Mouse (Mus musculus): ENCODE data around the gene Gm27021. TPM values are rescaled to one million over a fixed set of nuclear protein-coding genes. Genes with fewer than 3 reads are reported as not detected.

Gm27021 gene
- total and polyA plus RNA-seq, 2 experiments from 2014 or later, result 7.9 to 13.8 TPM

- H3K27ac ChIP-seq (ENCODE audit: low read depth, low read length), result peak overlapping the region; percentile 77
- H3K36me3 ChIP-seq (ENCODE audit: insufficient read depth, low read length), result peaks cover 34% of the 10 kb centered on the region
- H3K4me2 ChIP-seq (ENCODE audit: low read depth, low read length, poor library complexity, severe bottlenecking), result peak overlapping the region; percentile 16; the same call in 1 of the 2 replicates
- H3K9me3 ChIP-seq (ENCODE audit: low read length), result no peaks in the 10 kb centered on the region
- no peaks in the 10 kb centered on the region for H3K27me3 ChIP-seq (ENCODE audit: insufficient read depth, low read length)
- WGBS, result 10% methylated on average over 20 of the region's 20 CpGs
- peak overlapping the region; percentile 19 for H3K9ac ChIP-seq (replicated peaks; ENCODE audit: low read length, poor library complexity, severe bottlenecking)
- H3K4me1 ChIP-seq (ENCODE audit: insufficient read depth, low read length), result peaks cover 33% of the 10 kb centered on the region
- no peak overlapping the region for H3K4me3 ChIP-seq (ENCODE audit: low read depth, low read length)
- peak; percentile 93 for DNase-seq (ENCODE audit: low spot score)
- TF ChIP-seq CTCF (IDR thresholded peaks at IDR 0.05), result peak; percentile 56
- peak; percentile 74 for ATAC-seq (ENCODE audit: low FRiP score)
Observed at GRCm38 (mm10) chr8:120563851-120564837, 103.7 kb downstream of the Gm27021 start.

- H3K27ac ChIP-seq (ENCODE audit: low read depth, low read length), result peak overlapping the region; percentile 77
- no peak for TF ChIP-seq CTCF (IDR thresholded peaks at IDR 0.05)
- H3K4me2 ChIP-seq (ENCODE audit: low read depth, low read length, poor library complexity, severe bottlenecking), result peak overlapping the region; percentile 16; the same call in 1 of the 2 replicates
- no peak for ATAC-seq (ENCODE audit: low FRiP score)
- H3K4me3 ChIP-seq (ENCODE audit: low read depth, low read length), result no peak overlapping the region
- no peaks in the 10 kb centered on the region for H3K27me3 ChIP-seq (ENCODE audit: insufficient read depth, low read length)
- no peaks in the 10 kb centered on the region for H3K9me3 ChIP-seq (ENCODE audit: low read length)
- H3K36me3 ChIP-seq (ENCODE audit: insufficient read depth, low read length), result peaks cover 26% of the 10 kb centered on the region
- 21% methylated on average over 8 of the region's 8 CpGs for WGBS
- no peak overlapping the region for H3K9ac ChIP-seq (replicated peaks; ENCODE audit: low read length, poor library complexity, severe bottlenecking)
- H3K4me1 ChIP-seq (ENCODE audit: insufficient read depth, low read length), result peaks cover 33% of the 10 kb centered on the region
- DNase-seq (ENCODE audit: low spot score), result peak; percentile 63
Observed at GRCm38 (mm10) chr8:120563348-120563724, 104.5 kb downstream of the Gm27021 start.

GRCm38 (mm10) chr8:120562680-120563347, 105.1 kb downstream of the Gm27021 start:
- WGBS, result 82% methylated on average over 18 of the region's 18 CpGs
- TF ChIP-seq CTCF (IDR thresholded peaks at IDR 0.05), result no peak
- no peak overlapping the region for H3K4me3 ChIP-seq (ENCODE audit: low read depth, low read length)

GRCm38 (mm10) chr8:120561539-120562435, 106.1 kb downstream of the Gm27021 start:
- Histone ChIP-seq H3K4me1 (ENCODE audit: insufficient read depth, low read length) (peaks cover 39% of the 10 kb centered on the region), H3K4me2 (ENCODE audit: low read depth, low read length, poor library complexity, severe bottlenecking) (no peak overlapping the region), H3K9ac (replicated peaks; ENCODE audit: low read length, poor library complexity, severe bottlenecking) (no peak overlapping the region), H3K36me3 (ENCODE audit: insufficient read depth, low read length) (peaks cover 11% of the 10 kb centered on the region; the same call in 1 of the 2 replicates), H3K27ac (ENCODE audit: low read depth, low read length) (no peak overlapping the region), H3K9me3 (ENCODE audit: low read length) (no peaks in the 10 kb centered on the region), H3K27me3 (ENCODE audit: insufficient read depth, low read length) (no peaks in the 10 kb centered on the region), H3K4me3 (ENCODE audit: low read depth, low read length) (no peak overlapping the region)
- ATAC-seq (ENCODE audit: low FRiP score) (no peak), DNase-seq (ENCODE audit: low spot score) (no peak)
- 85% methylated on average over 22 of the region's 22 CpGs for whole genome bisulfite sequencing
- peak; percentile 68 for TF ChIP-seq CTCF (IDR thresholded peaks at IDR 0.05)

More at GRCm38 (mm10) chr8:120562680-120563347, 105.1 kb downstream of the Gm27021 start:
- H3K36me3 ChIP-seq (ENCODE audit: insufficient read depth, low read length), result peaks cover 21% of the 10 kb centered on the region
- DNase-seq (ENCODE audit: low spot score) (no peak), ATAC-seq (ENCODE audit: low FRiP score) (no peak)
- H3K9me3 ChIP-seq (ENCODE audit: low read length), result no peaks in the 10 kb centered on the region
- H3K27me3 ChIP-seq (ENCODE audit: insufficient read depth, low read length), result no peaks in the 10 kb centered on the region
- H3K4me2 ChIP-seq (ENCODE audit: low read depth, low read length, poor library complexity, severe bottlenecking), result no peak overlapping the region
- H3K4me1 ChIP-seq (ENCODE audit: insufficient read depth, low read length), result peaks cover 33% of the 10 kb centered on the region
- peak overlapping the region; percentile 77 for H3K27ac ChIP-seq (ENCODE audit: low read depth, low read length)
- no peak overlapping the region for H3K9ac ChIP-seq (replicated peaks; ENCODE audit: low read length, poor library complexity, severe bottlenecking)

- H3K36me3 ChIP-seq (ENCODE audit: insufficient read depth, low read length), result peaks cover 6% of the 10 kb centered on the region; the same call in 1 of the 2 replicates
- H3K4me3 ChIP-seq (ENCODE audit: low read depth, low read length), result no peak overlapping the region
- no peak overlapping the region for H3K9ac ChIP-seq (replicated peaks; ENCODE audit: low read length, poor library complexity, severe bottlenecking)
- H3K9me3 ChIP-seq (ENCODE audit: low read length), result no peaks in the 10 kb centered on the region
- TF ChIP-seq CTCF (IDR thresholded peaks at IDR 0.05), result no peak
- ATAC-seq (ENCODE audit: low FRiP score) (no peak), DNase-seq (ENCODE audit: low spot score) (no peak)
- no peak overlapping the region for H3K4me2 ChIP-seq (ENCODE audit: low read depth, low read length, poor library complexity, severe bottlenecking)
- H3K27me3 ChIP-seq (ENCODE audit: insufficient read depth, low read length), result no peaks in the 10 kb centered on the region
- H3K27ac ChIP-seq (ENCODE audit: low read depth, low read length), result no peak overlapping the region
- WGBS, result 67% methylated on average over 5 of the region's 5 CpGs
- peaks cover 50% of the 10 kb centered on the region for H3K4me1 ChIP-seq (ENCODE audit: insufficient read depth, low read length)
Observed at GRCm38 (mm10) chr8:120560535-120560934, 107.3 kb downstream of the Gm27021 start.

Data from midbrain, postnatal 0 days (tissue).